Mouse (Mus musculus) E14TG2a.4 (cell line): ENCODE results near the gene Mad1l1.

ENCODE experiments used
- CTCF ChIP-seq: conservative IDR thresholded peaks from 2 replicates; pipeline ENCODE4 v1.5.1; 2014; ENCODE audit warnings: low read length
- NANOG ChIP-seq: IDR thresholded peaks from 2 replicates; pipeline ENCODE4 v1.6.1; 2014; ENCODE audit warnings: borderline replicate concordance, low read length, mixed read lengths

DNA sequence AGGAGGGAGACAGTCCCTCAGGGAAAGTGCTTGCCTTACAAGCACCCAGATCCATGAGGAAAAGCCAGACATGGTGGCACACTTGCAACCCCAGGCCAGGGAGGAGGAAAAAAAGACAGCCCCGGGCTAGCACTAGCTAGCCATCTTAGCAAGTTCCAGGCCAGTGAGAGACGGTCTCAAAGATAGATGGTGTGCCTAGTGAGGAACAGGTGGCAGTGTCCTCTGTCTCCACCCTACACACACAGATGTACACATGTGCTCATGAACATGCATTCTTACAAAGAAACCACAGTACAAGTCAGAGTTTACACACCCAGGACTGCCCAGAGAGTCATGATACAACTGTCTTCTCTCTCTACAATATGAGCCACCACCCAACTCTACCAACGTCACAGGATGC lies 258.5 kb downstream of the Mad1l1 start:
- TF ChIP-seq CTCF: no peak
- TF ChIP-seq NANOG: no peak
